Mouse (Mus musculus) stomach, embryonic 14.5 days (tissue): ENCODE measurements around the gene Arhgef28. TPM values are rescaled to one million over a fixed set of nuclear protein-coding genes. Genes with fewer than 3 reads are reported as not detected.

ENCODE experiments used
- ATAC-seq: fragments of 200-750 bp; cut with Nextera tagmentation; 2 replicates; pipeline ENCODE4 v1.8.0; 2017; ENCODE audit warnings: low read depth, moderate TSS enrichment; ENCODE audit not compliant: insufficient number of reproducible peaks, insufficient read depth, low FRiP score
- H3K27ac ChIP-seq: fragments of 300-500 bp; sonication (generic); 2 replicates; pipeline ENCODE4 v1.5.1; 2014; ENCODE audit warnings: mild to moderate bottlenecking, low read length, moderate library complexity, mixed read lengths
- H3K27me3 ChIP-seq: fragments of 300-500 bp; sonication (generic); 2 replicates; pipeline ENCODE4 v1.6.1; 2014; ENCODE audit warnings: low read length, control low read depth, mixed read lengths; ENCODE audit not compliant: control insufficient read depth, insufficient read depth
- H3K36me3 ChIP-seq: fragments of 300-500 bp; sonication (generic); 2 replicates; pipeline ENCODE4 v1.6.1; 2014; ENCODE audit warnings: mild to moderate bottlenecking, control low read depth, low read length, moderate library complexity, mixed read lengths; ENCODE audit not compliant: control insufficient read depth, insufficient read depth
- H3K4me1 ChIP-seq: fragments of 300-500 bp; sonication (generic); 2 replicates; pipeline ENCODE4 v1.6.1; 2014; ENCODE audit warnings: low read length, control low read depth, mixed read lengths; ENCODE audit not compliant: control insufficient read depth, insufficient read depth
- H3K4me2 ChIP-seq: fragments of 300-500 bp; sonication (generic); replicated peaks from 2 replicates; pipeline ENCODE4 v1.6.1; 2014; ENCODE audit warnings: low read depth, low read length, control low read depth
- H3K4me3 ChIP-seq: fragments of 300-500 bp; sonication (generic); 2 replicates; pipeline ENCODE4 v1.5.1; 2014; ENCODE audit warnings: low read depth, low read length, control low read depth
- H3K9ac ChIP-seq: fragments of 300-500 bp; sonication (generic); replicated peaks from 2 replicates; pipeline ENCODE4 v1.6.1; 2014; ENCODE audit warnings: low read depth, mild to moderate bottlenecking, control low read depth, low read length, moderate library complexity, mixed read lengths
- H3K9me3 ChIP-seq: fragments of 300-500 bp; sonication (generic); 2 replicates; pipeline ENCODE4 v1.6.1; 2016; ENCODE audit warnings: low read depth, low read length, control low read depth; ENCODE audit not compliant: control insufficient read depth
- WGBS: fragments of 180-500 bp; shearing (Covaris S2); extraction: QIAGEN DNeasy Blood & Tissue Kit; methylation state at CpG from one replicate; pipeline ENCODE4 v1.1.7; 2014; 5-methylcytosine and 5-hydroxymethylcytosine counted together
- polyA plus RNA-seq: library from polyadenylated mRNA; unstranded; fragments of >200 nt; fragmentation: Nextera tagmentation; extraction: Ambion mirVana; gene quantifications from 2 replicates; pipeline ENCODE4 v1.2.1, GENCODE M21; 2014

Arhgef28 gene
- polyA plus RNA-seq, 1 experiment from 2014 or later: 28.4 TPM

DNA sequence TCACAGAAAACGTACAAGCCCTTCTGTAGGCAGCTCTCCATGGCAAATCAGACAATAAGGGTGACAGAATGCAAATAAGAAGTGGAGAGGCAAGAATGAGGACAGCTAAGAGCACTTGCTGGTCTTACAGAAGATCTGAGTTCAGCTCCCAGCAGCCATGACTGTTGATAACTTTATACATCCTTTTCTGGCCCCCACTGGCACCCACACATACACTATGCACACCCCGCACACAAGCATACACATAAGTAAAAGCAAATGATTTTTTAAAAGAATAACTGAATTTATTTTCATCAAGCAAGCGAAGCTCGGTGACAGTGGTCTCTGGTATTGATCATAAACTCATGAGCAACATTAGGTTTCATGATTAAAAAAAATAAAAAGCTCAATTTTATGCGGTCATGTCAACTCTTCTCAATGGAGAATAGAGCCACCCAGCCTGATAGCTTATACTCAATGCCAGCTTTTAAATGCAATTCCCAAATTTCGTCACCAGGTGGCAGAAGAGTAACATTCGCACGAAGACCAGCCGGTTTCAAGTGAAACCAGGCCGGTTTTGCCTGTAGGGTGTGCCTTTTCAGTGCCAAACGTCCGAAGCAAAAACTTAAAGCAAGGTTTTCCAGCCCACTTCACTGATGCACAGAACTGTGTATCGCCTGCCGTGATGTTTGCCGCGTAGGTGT lies 175.1 kb downstream of the Arhgef28 start:
- H3K4me3 ChIP-seq: peak overlapping the region; percentile 6; the same call in 1 of the 2 replicates
- H3K27me3 ChIP-seq: no peaks in the 10 kb centered on the region
- H3K4me1 ChIP-seq: 0 out of 2 replicates have a peak, but pooled peaks cover 2% of the 10 kb centered on the region
- H3K36me3 ChIP-seq: no peaks in the 10 kb centered on the region
- H3K27ac ChIP-seq: no peak overlapping the region
- peak; percentile 42; the same call in 1 of the 2 replicates for ATAC-seq
- WGBS: 15% methylated on average over 16 of the region's 16 CpGs
- H3K9ac ChIP-seq: no peak overlapping the region
- no peaks in the 10 kb centered on the region for H3K9me3 ChIP-seq
- peak overlapping the region; percentile 24 for H3K4me2 ChIP-seq

DNA sequence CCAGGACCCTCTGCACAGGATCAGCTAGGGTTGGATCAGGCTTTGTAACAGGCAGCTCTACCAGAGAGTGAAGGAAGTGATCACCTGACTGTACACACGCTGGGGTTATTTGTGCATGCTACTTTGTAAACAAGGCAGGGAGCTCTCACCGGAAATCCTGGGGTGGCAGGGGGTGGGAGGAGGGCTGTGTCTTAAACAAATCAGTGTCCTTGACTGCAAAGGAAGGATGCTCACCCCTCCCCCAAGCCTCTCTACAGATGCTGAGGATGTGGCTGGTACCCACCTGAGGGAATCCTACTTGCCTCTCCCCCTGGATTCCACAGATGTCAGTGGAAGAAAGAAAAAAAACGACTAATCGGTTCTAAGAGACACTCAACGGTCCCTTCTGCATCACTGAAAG lies 176.2 kb downstream of the Arhgef28 start:
- no peaks in the 10 kb centered on the region for H3K27me3 ChIP-seq
- H3K9ac ChIP-seq: no peak overlapping the region
- no peak for ATAC-seq
- 0 out of 2 replicates have a peak, but pooled peaks cover 2% of the 10 kb centered on the region for H3K4me1 ChIP-seq
- no peaks in the 10 kb centered on the region for H3K9me3 ChIP-seq
- H3K4me3 ChIP-seq: no peak overlapping the region
- no peak overlapping the region for H3K27ac ChIP-seq
- no peak overlapping the region for H3K4me2 ChIP-seq
- WGBS: 22% methylated on average over 5 of the region's 5 CpGs
- H3K36me3 ChIP-seq: no peaks in the 10 kb centered on the region

DNA sequence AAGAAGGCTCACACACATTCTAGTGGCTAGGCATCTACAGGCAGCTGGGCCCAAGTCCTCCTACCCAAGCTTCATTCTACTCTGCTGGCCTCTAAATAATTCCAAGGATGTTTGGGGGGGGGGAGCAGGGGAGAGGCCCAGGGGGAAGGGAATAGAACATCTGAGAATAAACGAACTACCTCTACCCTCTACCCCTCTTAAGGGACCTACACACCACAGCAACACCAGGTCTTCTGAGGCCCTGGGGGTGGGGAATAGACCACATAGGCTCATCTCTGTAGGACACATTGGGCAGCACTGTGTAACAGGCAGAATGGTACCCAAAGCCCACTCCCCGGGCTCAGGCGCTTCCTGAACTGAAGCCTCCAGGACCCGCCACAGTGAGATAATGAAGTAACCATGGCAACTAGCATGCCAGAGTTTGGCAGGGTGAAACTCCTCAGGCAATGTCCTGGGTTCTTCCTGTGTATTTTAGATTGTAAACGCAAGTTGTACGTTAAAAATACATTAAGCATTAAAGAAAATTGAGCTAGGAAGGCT lies 177.5 kb downstream of the Arhgef28 start:
- Histone ChIP-seq H3K36me3 (no peaks in the 10 kb centered on the region), H3K27me3 (no peaks in the 10 kb centered on the region), H3K4me2 (no peak overlapping the region), H3K9ac (no peak overlapping the region), H3K27ac (no peak overlapping the region), H3K9me3 (no peaks in the 10 kb centered on the region), H3K4me3 (no peak overlapping the region), H3K4me1 (0 out of 2 replicates have a peak, but pooled peaks cover 2% of the 10 kb centered on the region)
- no peak for ATAC-seq
- 38% methylated on average over 6 of the region's 6 CpGs for WGBS

DNA sequence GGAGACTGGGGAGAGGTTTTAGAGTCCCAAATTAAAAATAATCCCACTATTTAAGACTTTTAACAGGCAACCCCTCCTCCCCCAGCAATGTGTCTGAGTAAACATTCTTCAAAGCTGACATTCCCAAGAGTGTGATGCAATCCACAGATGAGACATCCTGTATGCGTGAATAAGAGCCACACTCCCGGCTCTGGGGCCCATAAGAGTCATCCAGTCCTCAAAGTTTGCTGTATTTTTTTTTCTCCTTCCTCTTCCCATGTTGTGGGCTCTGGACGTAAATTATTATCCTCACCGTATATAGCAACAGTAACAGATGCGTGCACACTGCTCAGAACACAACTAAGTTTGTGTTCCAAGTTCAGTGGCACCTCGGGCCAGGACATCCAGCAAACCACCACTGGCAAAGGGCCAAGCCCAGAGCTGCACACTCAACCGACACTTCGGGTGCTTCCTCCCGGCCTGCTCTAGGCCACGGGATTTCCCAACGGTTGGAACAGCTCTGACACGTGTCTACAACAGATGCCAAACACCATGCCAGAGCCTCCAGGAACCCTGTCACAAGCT lies 178.5 kb downstream of the Arhgef28 start:
- Histone ChIP-seq H3K27ac (no peak overlapping the region), H3K4me2 (no peak overlapping the region), H3K9me3 (no peaks in the 10 kb centered on the region), H3K4me1 (0 out of 2 replicates have a peak, but pooled peaks cover 2% of the 10 kb centered on the region), H3K4me3 (no peak overlapping the region), H3K36me3 (no peaks in the 10 kb centered on the region), H3K27me3 (no peaks in the 10 kb centered on the region), H3K9ac (no peak overlapping the region)
- ATAC-seq: no peak
- WGBS: 57% methylated on average over 12 of the region's 12 CpGs

DNA sequence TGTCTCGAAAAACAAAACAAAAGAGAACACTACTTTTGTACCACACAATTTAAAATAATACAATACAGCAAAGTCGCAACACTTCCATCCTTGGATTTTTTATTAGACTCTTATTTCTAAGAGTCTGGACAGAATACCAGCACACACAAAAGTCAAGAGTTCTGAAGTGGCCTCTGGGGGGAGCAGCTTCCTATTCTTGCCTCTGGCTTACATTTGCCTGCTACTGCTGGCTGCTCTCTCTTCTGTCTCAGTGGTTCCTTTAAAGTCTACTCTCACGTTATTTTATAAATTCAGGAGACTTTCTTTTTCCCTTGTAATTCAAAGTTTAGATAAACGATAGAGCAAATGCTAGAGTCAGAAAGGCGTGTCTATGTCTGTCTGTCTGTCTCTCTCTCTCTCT lies 179.1 kb downstream of the Arhgef28 start:
- 0 out of 2 replicates have a peak, but pooled peaks cover 2% of the 10 kb centered on the region for H3K4me1 ChIP-seq
- no peaks in the 10 kb centered on the region for H3K36me3 ChIP-seq
- H3K27ac ChIP-seq: no peak overlapping the region
- no peaks in the 10 kb centered on the region for H3K9me3 ChIP-seq
- no peak overlapping the region for H3K9ac ChIP-seq
- WGBS: 63% methylated on average over 5 of the region's 5 CpGs
- ATAC-seq: no peak
- H3K4me3 ChIP-seq: no peak overlapping the region
- no peak overlapping the region for H3K4me2 ChIP-seq
- no peaks in the 10 kb centered on the region for H3K27me3 ChIP-seq

DNA sequence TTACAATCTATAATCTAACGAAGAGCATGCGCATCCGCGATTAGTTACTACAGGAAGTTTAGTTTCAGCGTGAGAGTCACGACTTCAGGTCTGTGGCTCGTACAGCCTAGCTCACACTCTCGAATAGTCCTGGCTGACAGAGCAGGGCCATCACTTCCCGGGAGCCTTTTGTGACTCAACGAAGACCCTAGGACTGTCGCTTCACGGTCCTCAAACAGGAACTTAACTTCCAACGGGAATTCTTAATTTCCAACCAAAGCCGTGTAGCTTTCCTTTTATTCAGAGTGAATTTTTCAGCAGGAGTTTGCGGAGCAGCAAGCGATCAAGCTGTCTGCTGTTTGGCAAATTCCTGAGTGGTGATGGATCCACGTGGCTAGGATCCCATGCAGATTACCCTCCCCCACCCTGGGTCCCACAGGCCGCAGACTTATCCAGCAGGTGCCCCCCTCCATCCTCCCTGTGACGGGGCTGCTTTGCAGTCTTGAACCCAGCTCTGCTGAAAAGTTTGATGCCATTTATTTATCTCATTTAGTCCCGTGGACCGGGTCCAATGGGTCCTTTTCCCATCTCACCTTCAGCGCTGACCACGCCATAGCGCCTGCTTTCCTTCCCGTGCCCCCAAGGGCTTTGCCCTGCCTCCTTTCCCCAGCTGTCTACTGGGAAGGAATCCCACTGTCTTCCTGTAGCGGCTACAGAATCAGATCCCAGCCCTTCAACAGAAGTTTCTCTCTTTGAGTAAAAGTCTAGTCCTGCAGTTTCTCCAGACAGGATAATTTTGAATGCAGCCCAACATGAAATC lies 180.3 kb downstream of the Arhgef28 start:
- Histone ChIP-seq H3K9ac (no peak overlapping the region), H3K27ac (no peak overlapping the region), H3K4me1 (0 out of 2 replicates have a peak, but pooled peaks cover 2% of the 10 kb centered on the region), H3K4me2 (no peak overlapping the region), H3K36me3 (no peaks in the 10 kb centered on the region), H3K4me3 (no peak overlapping the region), H3K9me3 (no peaks in the 10 kb centered on the region), H3K27me3 (no peaks in the 10 kb centered on the region)
- WGBS: 69% methylated on average over 26 of the region's 26 CpGs
- no peak for ATAC-seq

DNA sequence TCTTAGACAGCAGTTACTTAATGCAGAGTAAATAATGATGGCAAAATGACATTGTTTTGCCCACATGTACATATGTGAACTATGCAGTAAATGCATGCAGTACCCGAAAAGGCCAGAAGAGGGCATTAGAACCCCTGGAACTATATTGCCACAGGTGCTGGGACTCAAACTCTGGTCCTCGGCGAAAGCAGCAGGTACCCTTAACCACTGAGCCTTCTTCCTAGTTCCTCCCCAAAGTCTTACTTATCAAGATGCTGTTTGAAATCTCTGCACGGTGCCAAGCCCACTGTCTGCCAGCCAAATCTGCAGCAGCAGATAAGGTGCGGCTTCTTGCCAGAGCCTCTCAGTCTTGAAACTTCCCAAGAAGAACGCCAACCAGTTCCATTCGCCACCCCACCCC lies 181.1 kb downstream of the Arhgef28 start:
- Histone ChIP-seq H3K4me3 (no peak overlapping the region), H3K36me3 (no peaks in the 10 kb centered on the region), H3K9ac (no peak overlapping the region), H3K27ac (no peak overlapping the region), H3K27me3 (no peaks in the 10 kb centered on the region), H3K4me2 (no peak overlapping the region), H3K4me1 (0 out of 2 replicates have a peak, but pooled peaks cover 2% of the 10 kb centered on the region), H3K9me3 (no peaks in the 10 kb centered on the region)
- 78% methylated on average over 7 of the region's 7 CpGs for WGBS
- no peak for ATAC-seq

DNA sequence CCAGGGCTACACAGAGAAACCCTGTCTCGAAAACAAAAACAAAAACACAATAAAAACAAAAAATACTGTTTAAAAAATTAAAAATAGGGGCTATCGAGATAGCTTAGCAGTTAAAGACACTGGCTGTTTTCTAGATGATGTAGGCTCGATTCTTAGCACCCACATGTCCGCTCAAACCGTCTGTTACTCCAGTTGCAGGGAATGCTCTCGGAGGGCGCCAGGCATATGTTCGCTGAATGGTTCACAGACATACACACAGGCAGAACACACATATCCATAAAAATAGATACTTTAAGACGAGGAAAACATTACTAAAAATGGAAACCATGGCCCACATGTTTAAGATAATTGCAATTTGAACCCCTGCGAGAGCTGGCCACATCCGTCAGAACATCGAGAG lies 181.6 kb downstream of the Arhgef28 start:
- 89% methylated on average over 12 of the region's 12 CpGs for WGBS

More for the DNA sequence above, 181.6 kb downstream of the Arhgef28 start:
- Histone ChIP-seq H3K9me3 (no peaks in the 10 kb centered on the region), H3K27ac (no peak overlapping the region), H3K27me3 (no peaks in the 10 kb centered on the region), H3K9ac (no peak overlapping the region), H3K4me3 (no peak overlapping the region), H3K36me3 (no peaks in the 10 kb centered on the region), H3K4me1 (0 out of 2 replicates have a peak, but pooled peaks cover 2% of the 10 kb centered on the region), H3K4me2 (no peak overlapping the region)
- no peak for ATAC-seq
